Mouse (Mus musculus): ENCODE measurements around the gene Atp13a3. TPM values are rescaled to one million over a fixed set of nuclear protein-coding genes. Genes with fewer than 3 reads are reported as not detected.
"Not testable (repeated sequence)": the region's sequence is repeated elsewhere in the genome, so short reads cannot be mapped to it uniquely, and the experiment has no call there.

Atp13a3 gene
- total RNA-seq, 2 experiments from 2014 or later = 60.8 to 66.6 TPM

DNA sequence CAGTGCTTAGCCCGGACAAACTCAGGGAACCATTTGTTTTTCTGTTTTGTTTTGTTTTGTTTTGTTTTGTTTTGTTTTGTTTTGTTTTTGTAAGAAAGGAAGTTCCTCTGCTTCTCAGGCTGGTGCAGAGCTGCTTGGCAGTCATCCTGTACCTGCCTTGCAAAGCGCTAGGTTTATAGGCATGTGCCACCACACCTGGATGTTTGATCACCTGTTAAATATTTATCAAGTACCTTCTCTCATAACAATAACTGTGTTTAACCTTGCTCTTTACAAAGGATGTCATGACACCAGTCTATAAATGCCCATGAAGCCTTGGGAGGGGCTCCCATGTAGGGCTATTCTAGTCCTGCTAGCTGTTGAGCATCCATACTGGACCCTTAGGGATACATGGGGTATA is 10.9 kb upstream of the Atp13a3 start:
- DNase-seq = no peak
- intact Hi-C loops (cut with DNase I) = no loop called here

- DNase-seq = peak; percentile 23 to 33
- intact Hi-C loops (cut with DNase I) = no loop called here
Observed at GRCm38 (mm10) chr16:30416284-30416683, 10.5 kb upstream of the Atp13a3 start.

GRCm38 (mm10) chr16:30412680-30413079 is 6.9 kb upstream of the Atp13a3 start:
- intact Hi-C loops (cut with DNase I) = no loop called here

GRCm38 (mm10) chr16:30410914-30411313 is 5.1 kb upstream of the Atp13a3 start:
- intact Hi-C loops (cut with DNase I) = no loop called here
- DNase-seq = no peak

More at GRCm38 (mm10) chr16:30412680-30413079, 6.9 kb upstream of the Atp13a3 start:
- no peak for DNase-seq

- intact Hi-C loops (cut with DNase I) = no loop called here
- DNase-seq = no peak
Observed at GRCm38 (mm10) chr16:30407513-30407912, 1.7 kb upstream of the Atp13a3 start.

GRCm38 (mm10) chr16:30403528-30403927 is 2.2 kb downstream of the Atp13a3 start:
- no peak for DNase-seq
- intact Hi-C loops (cut with DNase I) = no loop called here

GRCm38 (mm10) chr16:30397127-30398057 is 8.4 kb downstream of the Atp13a3 start:
- peak in 1 of 2 experiments; percentile 34 for DNase-seq
- intact Hi-C loops (cut with DNase I) = no loop called here

DNA sequence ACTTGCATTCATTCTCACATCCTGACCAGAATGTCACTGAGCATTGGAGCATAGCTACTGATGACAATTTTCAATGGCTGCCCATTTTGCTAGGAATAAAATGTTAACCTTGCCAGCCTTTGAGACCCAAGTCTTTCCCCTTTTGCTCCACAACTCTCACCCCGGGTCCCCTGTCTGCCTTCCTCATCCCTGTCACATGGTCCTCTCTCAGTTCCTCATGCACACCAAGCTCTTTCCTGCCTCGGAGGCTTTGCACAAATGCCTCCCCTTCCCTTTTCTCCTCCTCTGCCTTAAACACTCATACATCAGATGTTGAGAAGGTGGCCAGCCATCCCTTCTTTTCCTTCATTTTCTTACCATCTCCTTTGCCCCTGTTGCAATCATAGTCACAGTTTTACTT is 10.6 kb downstream of the Atp13a3 start:
- intact Hi-C loops (cut with DNase I) = no loop called here
- DNase-seq = no peak

GRCm38 (mm10) chr16:30390650-30391340 is 15.0 kb downstream of the Atp13a3 start:
- DNase-seq = peak in 1 of 2 experiments; percentile 15
- intact Hi-C loops (cut with DNase I) = no loop called here

- no peak for DNase-seq
- intact Hi-C loops (cut with DNase I) = no loop called here
Observed at GRCm38 (mm10) chr16:30389831-30390649, 15.7 kb downstream of the Atp13a3 start.

DNA sequence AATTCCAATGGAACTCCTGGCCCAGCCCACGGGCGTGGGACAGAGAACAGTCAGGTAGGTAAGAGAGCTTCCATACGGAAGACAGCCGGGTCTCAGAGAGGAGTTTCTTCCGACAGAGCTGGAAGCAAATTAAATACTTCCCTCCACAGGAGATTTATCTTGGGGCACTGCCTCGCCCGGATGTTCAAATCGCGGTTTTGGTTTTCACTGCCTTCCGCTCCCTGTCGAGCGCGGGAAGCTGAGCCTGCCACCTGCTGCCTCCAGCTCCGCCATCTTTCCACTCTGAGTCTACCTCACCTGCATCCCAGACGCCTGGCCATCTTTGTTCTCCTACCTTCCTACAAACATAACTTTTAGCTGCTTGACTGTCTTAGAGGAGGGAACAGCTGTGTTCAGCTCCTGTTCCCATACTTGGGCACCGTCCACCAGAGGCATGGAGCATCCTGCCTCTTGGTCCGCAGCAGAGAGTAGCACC is 16.5 kb downstream of the Atp13a3 start:
- peak in 1 of 2 experiments; percentile 35 for DNase-seq
- intact Hi-C loops (cut with DNase I) = no loop called here

DNA sequence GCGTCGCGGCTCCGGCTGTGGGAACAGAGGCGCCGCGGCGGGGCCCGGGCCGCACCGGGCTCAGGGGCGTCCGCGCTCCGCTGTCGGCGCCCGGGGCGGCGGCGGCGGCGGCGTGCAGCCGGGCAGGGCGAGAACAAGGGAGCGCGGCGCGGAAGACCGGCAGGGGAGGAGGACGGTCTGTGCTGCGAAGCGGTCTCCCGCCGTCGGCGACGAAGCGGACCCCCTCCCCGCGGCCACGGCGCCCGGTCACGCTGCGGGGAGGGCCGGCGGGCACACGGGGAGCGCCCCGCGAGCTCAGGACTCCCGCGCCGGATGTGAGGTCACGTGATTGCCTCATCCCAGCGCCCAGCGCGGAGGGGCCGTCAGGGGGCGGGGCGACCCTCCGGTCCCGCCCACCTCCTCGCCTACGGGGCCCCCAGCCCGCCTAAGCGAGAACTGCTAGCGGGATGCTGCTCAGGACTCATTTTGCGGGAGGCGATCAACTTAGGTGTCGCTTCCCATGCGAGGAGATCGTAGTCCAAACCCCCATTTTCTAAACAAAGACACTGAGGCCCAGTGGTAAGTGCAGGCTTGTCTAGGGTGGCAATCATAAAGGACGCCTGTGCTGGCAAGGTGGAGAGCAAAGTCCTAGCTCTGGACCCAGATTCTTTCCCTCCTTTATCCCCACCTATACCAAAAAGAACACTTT is 17.1 kb downstream of the Atp13a3 start:
- peak; percentile 93 to 94 for DNase-seq
- intact Hi-C loops (cut with DNase I) = no loop called here

DNA sequence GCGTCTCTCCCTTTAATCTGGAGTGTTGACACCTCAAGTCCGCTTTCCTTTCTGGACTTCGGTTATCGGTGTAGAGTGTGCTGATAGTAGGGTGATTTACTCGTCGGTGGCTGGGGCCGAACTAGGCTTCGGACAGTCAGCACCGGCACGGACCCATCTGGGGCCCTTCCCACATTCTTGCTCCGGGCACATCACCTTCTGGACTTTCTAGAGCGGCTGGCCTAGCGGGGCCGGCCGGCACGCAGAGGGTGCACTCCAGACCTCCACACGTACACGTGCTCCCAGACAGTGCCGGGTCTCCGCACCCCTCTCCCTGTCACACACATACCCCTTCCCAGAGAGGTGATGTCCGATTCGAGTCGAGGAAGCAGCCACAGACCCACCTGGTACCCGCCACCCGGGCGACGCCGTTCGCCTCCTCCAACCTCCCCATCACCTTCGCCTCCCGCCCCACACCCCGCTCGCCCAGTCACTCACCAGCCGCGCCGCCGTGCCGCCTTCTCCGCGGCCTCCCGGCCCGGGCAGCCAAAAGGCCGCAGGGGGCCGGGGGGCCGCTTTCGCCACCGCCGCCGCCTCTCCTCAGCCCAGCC is 17.8 kb downstream of the Atp13a3 start:
- peak; percentile 45 to 46 for DNase-seq
- intact Hi-C loops (cut with DNase I) = no loop called here

DNA sequence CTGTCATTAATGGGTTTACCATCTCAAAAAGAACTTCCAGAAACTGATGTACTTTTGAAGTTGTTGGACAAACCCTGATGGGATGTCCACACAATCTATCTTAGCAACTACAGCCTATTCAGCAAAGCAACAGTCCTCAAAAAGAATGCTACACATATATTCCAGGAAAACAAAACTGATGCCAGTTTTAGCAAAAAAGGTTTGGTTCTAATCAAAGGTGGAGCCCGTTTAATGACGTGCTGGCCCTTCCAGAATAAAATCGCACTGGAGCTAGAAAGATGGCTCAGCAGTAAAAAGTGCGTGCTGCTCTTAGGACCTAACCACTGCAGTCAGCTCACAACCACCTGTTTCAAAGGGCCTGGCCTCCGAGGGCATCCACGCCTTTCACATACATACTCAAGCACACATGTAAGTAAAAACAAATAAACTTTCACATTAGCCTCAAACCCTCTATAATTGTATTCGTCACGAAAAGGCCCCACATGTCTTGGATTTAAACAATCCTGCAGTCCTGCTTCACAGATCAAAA is 18.8 kb downstream of the Atp13a3 start:
- DNase-seq = no peak
- intact Hi-C loops (cut with DNase I) = no loop called here

DNA sequence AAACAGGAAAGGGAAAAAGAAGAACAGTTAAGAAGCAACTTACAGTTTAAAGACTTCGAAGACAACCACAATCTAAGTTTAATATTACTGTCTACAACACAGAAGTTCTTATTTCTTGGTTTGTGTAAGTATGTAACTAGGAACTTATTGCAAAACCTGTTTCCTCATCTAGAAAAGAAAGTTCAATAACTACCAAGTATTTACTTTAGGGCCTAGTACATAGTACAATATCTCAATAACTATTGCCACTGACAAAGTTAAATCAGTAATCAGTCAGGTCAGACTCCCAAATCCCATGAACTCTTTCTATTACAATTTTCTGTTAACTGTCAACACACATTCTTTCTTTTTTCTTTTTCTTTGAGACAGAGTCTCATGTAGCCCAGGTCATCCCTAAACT is 20.2 kb downstream of the Atp13a3 start:
- intact Hi-C loops (cut with DNase I) = no loop called here
- DNase-seq = no peak

DNA sequence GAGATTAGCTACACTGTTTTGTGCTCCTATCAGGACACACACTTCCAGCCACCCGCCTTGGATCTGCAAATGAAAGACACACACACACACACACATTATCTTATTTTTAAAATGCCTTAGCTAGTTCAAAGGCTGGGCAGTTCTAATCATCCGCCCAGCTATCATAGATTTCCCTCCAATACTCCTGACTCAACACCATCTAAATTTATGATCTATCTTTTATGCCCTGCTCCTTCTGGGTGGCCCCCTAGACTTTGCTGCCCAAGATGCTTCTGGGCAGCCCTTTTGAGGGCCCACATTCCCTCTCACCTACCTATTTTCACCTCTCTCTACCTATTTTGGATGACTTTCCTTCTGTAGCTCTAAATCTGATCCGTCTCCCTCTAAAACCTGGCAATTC is 29.5 kb downstream of the Atp13a3 start:
- DNase-seq = no peak
- intact Hi-C loops (cut with DNase I) = no loop called here

GRCm38 (mm10) chr16:30374927-30375326 is 30.8 kb downstream of the Atp13a3 start:
- DNase-seq = no peak
- intact Hi-C loops (cut with DNase I) = loop anchor here (1.0 to 2.0 kb wide), 2 partner anchors 129 to 146 kb away; no protein-coding TSS in a partner anchor

DNA sequence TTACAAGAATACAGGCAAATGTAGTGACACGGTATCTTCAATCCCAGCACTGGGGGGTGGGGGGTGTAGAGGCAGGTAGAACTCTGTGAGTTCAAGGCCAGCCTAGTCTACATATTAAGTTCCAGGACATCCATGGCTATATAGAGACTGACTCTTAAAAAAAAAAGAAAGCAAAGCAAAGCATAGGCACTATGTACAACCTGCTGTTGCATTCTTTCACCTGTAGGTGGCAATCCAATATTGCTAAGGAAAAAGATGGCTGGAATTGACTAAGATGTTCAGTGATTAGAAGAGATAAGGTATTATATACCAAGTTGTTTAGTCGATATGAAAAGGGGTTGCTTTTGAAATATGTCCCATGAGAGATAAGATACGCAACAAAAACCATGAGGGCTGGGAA is 31.5 kb downstream of the Atp13a3 start:
- DNase-seq = peak in 1 of 2 experiments; percentile 64
- intact Hi-C loops (cut with DNase I) = loop anchor here (1.0 to 2.0 kb wide), 2 partner anchors 130 to 147 kb away; no protein-coding TSS in a partner anchor

- DNase-seq; intact Hi-C loops (cut with DNase I): not testable (repeated sequence)
Observed at GRCm38 (mm10) chr16:30373286-30373685, 32.5 kb downstream of the Atp13a3 start.
